Mouse (Mus musculus) G1E-ER4 (cell line): Measurements from ENCODE around the gene Entpd5. TPM values are rescaled to one million over a fixed set of nuclear protein-coding genes. Genes with fewer than 3 reads are reported as not detected.

ENCODE experiments used
- GATA1 ChIP-seq: IDR thresholded peaks from one replicate; pipeline ENCODE4 v1.8.0; 2012; ENCODE audit warnings: low read length, inconsistent platforms
- polyA plus RNA-seq: library from polyadenylated mRNA; stranded (reverse); fragments of >175 nt; gene quantifications from 2 replicates; pipeline ENCODE4 v1.2.3, GENCODE M21; 2012

The Entpd5 gene
- polyA plus RNA-seq, 1 experiment = 1.2 TPM

- TF ChIP-seq GATA1 = no peak
Observed at GRCm38 (mm10) chr12:84385408-84385807, 23.4 kb downstream of the Entpd5 start.

GRCm38 (mm10) chr12:84384644-84385081 is 24.2 kb downstream of the Entpd5 start:
- no peak for TF ChIP-seq GATA1

- TF ChIP-seq GATA1 = no peak
Observed at GRCm38 (mm10) chr12:84382369-84382768, 26.5 kb downstream of the Entpd5 start.

GRCm38 (mm10) chr12:84373831-84374481 is 34.9 kb downstream of the Entpd5 start:
- no peak for TF ChIP-seq GATA1

GRCm38 (mm10) chr12:84371647-84372046 is 37.2 kb downstream of the Entpd5 start:
- no peak for TF ChIP-seq GATA1

- TF ChIP-seq GATA1 = no peak
Observed at GRCm38 (mm10) chr12:84366971-84367370, 41.9 kb downstream of the Entpd5 start.

- no peak for TF ChIP-seq GATA1
Observed at GRCm38 (mm10) chr12:84365137-84365536, 43.7 kb downstream of the Entpd5 start.

GRCm38 (mm10) chr12:84364291-84364690 is 44.5 kb downstream of the Entpd5 start:
- no peak for TF ChIP-seq GATA1

- no peak for TF ChIP-seq GATA1
Observed at GRCm38 (mm10) chr12:84362872-84363271, 46.0 kb downstream of the Entpd5 start.

GRCm38 (mm10) chr12:84361555-84362489 is 47.0 kb downstream of the Entpd5 start, which contains the start of the genes Coq6 and Fam161b:
Gene Coq6 (plus strand): TSS chr12:84361657.
Gene Fam161b (minus strand): TSS chr12:84361833.
- TF ChIP-seq GATA1 = no peak

- no peak for TF ChIP-seq GATA1
Observed at GRCm38 (mm10) chr12:84347192-84347591, 61.6 kb downstream of the Entpd5 start.

GRCm38 (mm10) chr12:84336963-84337625 is 71.7 kb downstream of the Entpd5 start:
- no peak for TF ChIP-seq GATA1

- no peak for TF ChIP-seq GATA1
Observed at GRCm38 (mm10) chr12:84327111-84327512, 81.7 kb downstream of the Entpd5 start.

Other genes with a start within 250 kb of the Entpd5 start
- 101 and 107 TPM in 2 replicates for gene Elmsan1, start 190.1 kb downstream of the Entpd5 start, polyA plus RNA-seq
- gene Ptgr2, start 123.8 kb downstream of the Entpd5 start, polyA plus RNA-seq = 5.6 and 6.2 TPM in 2 replicates
- 1.5 and 1.8 TPM in 2 replicates for gene Zfp410, start 92.2 kb downstream of the Entpd5 start, polyA plus RNA-seq
- 13.2 and 43.2 TPM in 2 replicates for gene Coq6, start 47.4 kb downstream of the Entpd5 start, polyA plus RNA-seq
- 0.21 and 0.38 TPM in 2 replicates for gene Fam161b, start 47.2 kb downstream of the Entpd5 start, polyA plus RNA-seq
- 1.0 and 1.6 TPM in 2 replicates for gene Bbof1, start within 50 bp of the Entpd5 start, polyA plus RNA-seq
- 51.6 and 66.6 TPM in 2 replicates for gene Rnf113a2, start 8.2 kb upstream of the Entpd5 start, polyA plus RNA-seq
- 3.9 and 5.5 TPM in 2 replicates for gene Aldh6a1, start 42.0 kb upstream of the Entpd5 start, polyA plus RNA-seq
- gene Lin52, start 42.4 kb upstream of the Entpd5 start, polyA plus RNA-seq = 0.38 and 0.50 TPM in 2 replicates
- not detected in 2 replicates for gene Vsx2, start 160.7 kb upstream of the Entpd5 start, polyA plus RNA-seq
- gene Abcd4, start 208.4 kb upstream of the Entpd5 start, polyA plus RNA-seq = 2.8 and 5.9 TPM in 2 replicates
- gene Vrtn, start 232.0 kb upstream of the Entpd5 start, polyA plus RNA-seq = not detected in 2 replicates